Mouse (Mus musculus): ENCODE data around the gene Mab21l3.

Mab21l3 gene

DNA sequence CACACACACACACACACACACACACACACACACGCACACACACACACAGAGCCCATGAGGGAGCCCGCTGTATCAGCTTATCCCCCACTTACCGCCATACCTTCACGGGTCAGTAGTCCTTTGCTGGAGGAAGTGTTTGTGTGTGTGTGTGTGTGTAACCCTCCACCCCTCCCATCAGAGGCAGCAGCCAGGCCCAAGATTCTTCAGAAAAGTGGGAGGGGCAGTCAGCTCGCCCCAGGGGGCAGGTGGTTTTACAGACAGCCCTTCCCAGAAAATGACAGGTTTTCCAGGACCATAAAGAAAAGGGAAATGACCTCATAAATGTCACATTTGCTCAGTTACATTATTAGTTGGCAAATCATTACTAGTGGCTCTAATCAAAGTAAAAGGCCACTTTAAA is at the start of gene Mab21l3:
Gene Mab21l3 (minus strand): TSS at position 144 of the 400 bp plus-strand sequence.
- DNase-seq: no peak

DNA sequence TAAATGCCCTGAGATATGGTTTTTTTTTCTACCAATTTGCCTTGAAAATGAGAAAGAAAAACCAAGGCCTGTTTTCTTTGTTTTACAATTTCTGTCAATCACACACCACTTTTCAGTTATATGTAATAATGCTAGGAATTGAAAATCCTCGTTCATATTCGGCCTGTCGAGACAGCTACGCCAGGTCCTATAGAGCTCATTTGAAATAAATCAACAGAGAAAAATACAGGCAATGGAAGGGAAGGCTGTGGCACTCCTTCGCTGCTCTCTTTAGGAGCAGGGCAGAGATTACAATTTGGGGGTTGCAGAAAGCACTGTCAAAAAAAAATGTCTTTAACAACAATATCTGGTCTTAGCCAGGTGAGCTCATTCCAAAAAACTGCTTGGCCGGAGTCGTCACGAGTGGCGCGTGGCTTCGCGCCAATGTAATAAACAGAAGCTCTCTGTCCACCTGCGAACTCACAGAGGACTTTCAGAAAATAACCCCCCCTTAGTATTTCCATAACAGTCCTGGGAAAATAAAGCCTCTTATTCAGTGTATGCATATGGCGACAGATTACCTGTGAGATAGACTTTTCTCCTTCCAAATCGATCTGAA is 48.7 kb upstream of the Mab21l3 start:
- no peak for DNase-seq

DNA sequence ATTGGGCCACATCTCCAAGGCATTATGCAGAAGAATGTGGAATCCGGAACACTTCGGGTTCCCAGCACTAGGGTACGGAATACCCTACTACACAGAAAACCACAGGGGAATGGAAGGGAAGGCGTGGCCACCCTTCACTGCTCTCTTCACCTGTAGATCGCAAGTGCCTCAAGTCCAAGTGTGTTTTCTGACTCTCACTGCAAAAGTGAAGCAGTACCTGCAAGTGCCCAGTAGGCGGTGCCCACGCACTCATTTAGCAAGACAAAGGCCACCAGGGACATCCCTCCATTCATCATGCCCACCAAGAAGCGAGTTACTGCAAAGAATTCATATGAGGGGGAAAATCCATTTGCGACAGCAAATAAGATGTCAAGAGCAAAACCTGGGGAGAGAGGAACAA is 48.1 kb upstream of the Mab21l3 start:
- peak; percentile 53 for DNase-seq

GRCm38 (mm10) chr3:101895376-101895910 is 46.7 kb upstream of the Mab21l3 start:
- DNase-seq: no peak

DNA sequence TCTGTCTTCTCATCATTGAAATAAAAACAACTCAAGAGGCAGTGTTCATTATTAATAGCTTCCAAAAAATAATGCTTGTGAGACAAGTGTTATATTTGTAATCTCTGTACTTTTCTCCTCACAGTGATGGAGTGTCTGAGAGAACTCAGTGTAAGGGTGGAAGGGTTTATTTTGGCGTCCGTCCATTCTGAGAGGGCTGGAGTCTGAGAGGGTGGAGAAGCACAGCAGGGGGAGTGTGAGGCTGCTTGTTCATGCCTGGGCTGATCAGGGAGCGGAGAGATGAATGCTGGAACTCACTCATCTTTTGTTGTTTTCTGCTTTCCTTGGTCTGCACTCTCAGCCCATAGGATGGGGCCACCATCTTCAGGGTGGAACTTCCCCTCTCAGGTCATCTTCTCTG is 36.8 kb upstream of the Mab21l3 start:
- peak; percentile 46 for DNase-seq

GRCm38 (mm10) chr3:101885041-101885440 is 36.3 kb upstream of the Mab21l3 start:
- no peak for DNase-seq

DNA sequence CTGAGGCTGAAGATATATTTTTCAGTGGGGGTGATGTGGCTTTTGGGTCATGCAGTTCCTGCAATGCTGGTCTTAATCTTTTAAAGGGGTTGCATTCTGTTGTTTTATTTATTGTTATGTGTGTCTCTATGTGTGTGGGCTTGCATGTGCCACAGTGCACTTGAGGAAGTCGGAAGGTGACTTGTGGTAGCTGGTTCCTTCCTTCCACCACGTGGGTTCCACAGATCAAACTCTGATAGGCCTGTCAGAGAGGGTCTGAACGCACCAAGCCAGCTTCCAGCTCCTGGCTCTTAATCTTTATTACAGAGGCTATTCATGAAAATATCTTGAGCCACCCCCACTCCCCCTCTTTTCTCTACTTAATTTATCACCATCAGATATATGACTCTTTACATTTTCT is 35.1 kb upstream of the Mab21l3 start:
- no peak for DNase-seq

- no peak for DNase-seq
These were observed 33.0 kb upstream of the Mab21l3 start for GRCm38 (mm10) chr3:101881721-101882120.

- no peak for DNase-seq
These were observed 32.1 kb upstream of the Mab21l3 start for GRCm38 (mm10) chr3:101880818-101881217.

- no peak for DNase-seq
These were observed 29.4 kb upstream of the Mab21l3 start for GRCm38 (mm10) chr3:101878136-101878535.

- DNase-seq: no peak
These were observed 27.9 kb upstream of the Mab21l3 start for GRCm38 (mm10) chr3:101876459-101877285.

DNA sequence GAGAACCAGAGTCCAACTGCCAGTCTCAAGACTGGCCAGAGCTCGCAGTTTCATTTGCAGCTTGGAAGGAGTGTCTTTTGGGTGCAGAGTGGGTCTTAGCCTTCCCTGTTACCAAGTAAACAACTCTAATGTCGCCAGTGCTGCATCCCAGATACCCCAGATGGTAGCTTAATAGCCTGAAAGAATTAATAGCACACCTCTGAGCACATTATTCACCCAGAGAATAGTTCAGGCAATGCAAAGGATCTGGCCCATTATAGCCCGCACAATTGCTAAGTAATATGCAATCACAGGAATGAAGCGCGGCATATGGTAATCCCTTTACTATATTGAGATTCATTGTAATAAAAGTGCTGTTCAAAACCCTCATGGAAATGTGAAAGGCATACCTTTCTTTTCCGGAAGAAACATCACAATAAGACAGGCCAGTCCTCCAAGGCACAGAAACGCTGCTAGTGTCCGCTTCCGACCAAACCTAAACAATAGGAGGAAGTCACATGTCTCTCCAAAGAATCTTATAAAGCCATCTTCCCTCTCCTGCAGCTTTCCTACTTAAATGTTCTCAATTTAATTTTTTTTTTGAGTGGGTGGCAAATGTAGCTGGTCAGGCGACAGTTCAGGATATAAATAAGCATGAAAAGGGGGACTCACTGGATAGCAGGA is 26.6 kb upstream of the Mab21l3 start:
- no peak for DNase-seq

GRCm38 (mm10) chr3:101873061-101873675 is 24.4 kb upstream of the Mab21l3 start:
- DNase-seq: peak; percentile 15

- no peak for DNase-seq
These were observed 23.2 kb upstream of the Mab21l3 start for GRCm38 (mm10) chr3:101871951-101872350.

DNA sequence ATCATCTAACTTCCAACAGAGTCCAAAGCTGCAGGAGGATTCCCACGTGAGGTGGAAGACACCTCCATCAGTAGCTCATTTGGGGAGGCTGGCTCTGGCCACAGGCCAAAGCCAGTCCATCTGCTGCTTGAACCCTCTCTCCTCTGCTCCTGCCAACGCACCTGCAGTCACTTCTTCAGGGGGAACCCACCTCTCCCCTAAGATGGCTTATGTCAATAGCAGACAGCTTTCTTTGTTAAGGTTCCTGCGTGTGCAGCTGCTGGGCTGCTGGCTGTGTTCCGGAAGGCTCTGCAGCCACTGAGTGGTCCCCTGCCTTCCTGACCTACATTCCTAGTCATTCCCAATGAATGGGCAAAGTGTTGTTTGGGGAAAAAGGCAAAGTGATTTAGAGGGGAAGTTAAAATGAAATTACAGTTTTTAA is 18.3 kb upstream of the Mab21l3 start:
- DNase-seq: peak; percentile 62

- no peak for DNase-seq
These were observed 13.1 kb upstream of the Mab21l3 start for GRCm38 (mm10) chr3:101861856-101862255.

DNA sequence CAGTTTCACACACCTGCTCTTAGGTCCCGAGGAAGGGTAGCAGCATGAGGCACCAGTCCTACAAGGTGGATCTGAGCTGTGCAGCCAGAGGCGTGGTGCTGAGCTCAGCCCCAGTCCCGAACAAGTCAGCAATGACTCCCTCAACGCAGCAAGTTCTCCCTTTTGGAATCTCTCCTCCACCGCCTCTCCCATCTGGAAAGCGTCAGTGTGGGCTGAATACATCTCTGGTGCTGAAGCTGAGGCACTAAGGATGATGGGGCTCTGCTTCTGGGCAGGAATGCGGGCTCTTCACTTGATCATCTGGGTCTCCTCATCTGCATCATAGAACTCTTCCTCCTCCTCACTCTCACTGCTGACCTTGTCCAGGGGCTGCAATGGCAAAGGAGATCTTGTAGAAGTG is 11.4 kb upstream of the Mab21l3 start:
- DNase-seq: peak; percentile 76

DNA sequence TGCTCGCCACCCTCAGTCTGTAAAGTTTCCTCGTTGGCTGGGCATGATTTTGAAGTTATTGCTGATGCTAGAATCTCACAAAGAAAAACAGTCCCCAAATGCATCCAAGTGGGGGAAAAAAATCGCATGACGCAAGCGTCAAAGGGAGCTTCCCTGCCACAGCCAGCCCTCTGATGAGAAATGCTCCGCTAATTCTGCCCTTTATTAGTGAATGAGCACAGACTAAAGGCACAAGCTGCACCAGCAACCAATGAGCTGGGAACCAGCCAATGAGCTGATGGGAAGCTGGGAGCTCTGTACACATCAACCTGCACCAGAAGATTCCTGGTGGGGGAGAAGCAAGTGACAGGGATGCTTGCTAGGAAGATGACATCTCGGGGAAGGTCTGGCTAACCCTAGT is 11.0 kb upstream of the Mab21l3 start:
- DNase-seq: no peak

DNA sequence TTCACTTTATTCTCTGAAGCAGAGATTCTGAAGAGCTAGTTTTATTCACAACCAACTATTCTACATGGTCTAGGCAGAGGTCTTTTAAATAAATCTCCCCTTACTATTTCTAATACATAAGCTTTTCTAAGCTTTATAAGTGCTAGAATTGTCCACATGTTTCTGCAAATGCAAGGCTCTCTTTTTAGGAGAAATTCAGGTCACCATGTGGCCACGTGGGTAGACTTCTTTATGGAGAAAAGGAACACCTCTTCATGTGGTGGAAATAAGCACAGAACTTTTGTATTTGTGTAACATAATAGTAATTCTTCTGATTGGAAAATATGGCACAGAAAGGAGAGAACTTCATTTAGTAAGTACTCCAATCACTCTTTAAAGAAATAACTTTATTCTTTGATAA is 5.3 kb upstream of the Mab21l3 start:
- peak; percentile 16 for DNase-seq

DNA sequence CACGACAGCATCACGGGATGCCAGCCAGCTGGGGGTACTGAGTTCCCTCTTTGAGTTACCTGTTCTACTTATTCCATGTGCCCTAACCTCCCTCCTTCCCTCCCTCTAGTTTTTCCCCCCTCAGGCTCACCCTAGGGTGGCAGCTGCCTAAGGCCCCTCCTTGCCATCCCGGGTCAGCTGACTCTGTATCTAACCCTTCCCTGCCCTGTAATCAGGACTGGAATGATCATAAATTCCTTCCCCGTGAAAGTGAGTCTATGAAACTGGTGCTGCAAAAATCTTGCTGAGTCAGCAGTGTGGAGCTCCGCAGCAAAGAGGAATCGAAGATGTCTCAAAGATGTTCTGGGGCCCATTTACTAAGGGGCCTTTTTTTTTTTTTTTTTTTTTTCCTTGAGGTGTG is 2.6 kb upstream of the Mab21l3 start:
- DNase-seq: no peak

- no peak for DNase-seq
These were observed 2.7 kb downstream of the Mab21l3 start for GRCm38 (mm10) chr3:101846096-101846495.

GRCm38 (mm10) chr3:101842372-101843094 is 6.2 kb downstream of the Mab21l3 start:
- DNase-seq: no peak
